Mouse (Mus musculus) mature B cell (primary cell): ENCODE data around the gene Apoe.

Source experiments
- in situ Hi-C: fragments of 300-500 bp; cut with MboI; formaldehyde crosslinking; loops from 2 replicates; pipeline ENCODE4 v1.14.3; 2019

Apoe gene

DNA sequence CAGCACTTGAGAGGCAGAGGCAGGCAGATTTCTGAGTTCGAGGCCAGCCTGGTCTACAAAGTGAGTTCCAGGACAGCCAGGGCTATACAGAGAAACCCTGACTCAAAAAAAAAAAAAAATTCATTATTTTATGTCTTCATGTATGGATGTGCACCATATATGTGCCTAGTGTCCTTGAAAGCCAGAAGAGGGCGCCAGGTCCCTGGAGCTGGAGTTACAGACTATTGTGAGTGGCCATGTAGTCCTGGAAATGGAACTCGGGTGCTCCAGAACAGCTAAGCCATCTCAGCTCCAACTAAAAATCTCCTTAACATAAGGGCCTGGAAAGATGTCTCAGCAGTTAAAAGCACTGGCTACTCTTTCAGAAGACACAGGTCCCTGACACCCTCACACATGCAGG, 32.2 kb downstream of the Apoe start:
- in situ Hi-C loops, result loop anchor here (5.0 kb wide), 1 partner anchor 46 kb away; no protein-coding TSS in a partner anchor

DNA sequence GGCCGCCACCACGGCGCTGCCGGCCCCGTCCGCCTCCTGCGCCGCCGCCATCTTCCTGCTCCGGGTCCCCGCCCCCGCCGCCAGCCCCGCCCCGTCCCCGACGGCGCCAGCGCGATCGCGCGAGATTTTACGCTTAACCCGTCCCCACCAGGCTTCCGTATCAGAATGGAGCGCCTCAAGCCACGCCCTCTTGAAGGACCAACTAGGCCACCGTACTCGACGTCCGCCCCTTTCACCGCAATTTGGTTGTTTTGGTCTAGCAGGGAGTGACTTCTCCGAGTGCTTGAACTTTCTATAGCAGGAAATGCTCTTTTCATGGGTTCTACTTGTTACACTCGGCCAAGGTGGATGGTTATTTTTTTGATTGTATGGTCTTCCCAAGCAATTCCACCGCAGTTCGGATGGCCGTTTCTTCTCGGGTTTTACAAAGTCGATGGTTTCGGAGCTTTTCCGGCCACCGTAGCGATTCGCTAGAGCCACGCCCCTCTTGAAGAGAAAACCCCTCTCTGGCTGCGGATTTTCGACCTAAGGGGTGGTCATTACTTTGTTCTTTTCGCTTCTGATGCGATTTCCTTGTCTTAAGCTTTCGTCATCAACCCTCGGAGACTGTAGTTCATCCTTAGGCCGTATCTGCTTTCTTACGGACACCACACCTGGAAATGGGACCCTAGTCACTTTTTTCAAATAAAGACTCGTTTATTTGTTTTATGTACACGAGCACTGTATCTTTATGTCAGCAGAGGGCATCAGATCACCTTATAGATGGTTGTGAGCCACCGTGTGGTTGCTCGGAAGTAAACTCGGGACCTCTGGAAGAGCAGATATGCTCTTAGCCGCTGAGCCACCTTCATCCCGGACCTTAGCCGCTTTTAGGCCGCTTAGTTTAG, 33.8 kb downstream of the Apoe start, which contains the start of gene Clptm1:
Gene Clptm1 (minus strand): TSS at position 79 of the 887 bp plus-strand sequence.
- in situ Hi-C loops, result loop anchor here (5.0 kb wide), 2 partner anchors 47 to 48 kb away; no protein-coding TSS in a partner anchor

DNA sequence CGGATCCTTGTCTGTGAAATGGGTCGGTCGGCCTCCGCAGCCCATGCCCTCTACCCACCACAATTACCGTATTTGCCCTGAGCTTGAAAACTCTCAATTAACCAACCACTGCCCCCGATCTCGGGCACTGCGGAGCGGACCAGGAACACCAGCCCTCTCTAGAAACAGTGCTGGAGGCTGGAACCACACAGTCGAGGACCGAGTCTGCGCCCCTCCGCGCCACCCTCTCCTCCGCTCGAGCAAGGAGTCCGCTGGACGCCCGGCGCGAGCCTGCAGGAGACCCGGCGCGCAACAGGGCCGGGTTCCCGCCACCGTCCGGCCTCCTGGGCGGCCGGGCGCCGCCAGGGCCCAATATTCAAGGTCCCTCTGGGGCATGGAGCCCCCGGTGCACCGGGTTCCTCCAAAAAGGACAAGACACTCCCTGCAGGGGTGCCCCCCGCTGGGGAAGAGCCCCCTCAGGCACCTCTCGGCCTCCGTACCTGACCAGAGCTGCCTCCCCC, 34.5 kb downstream of the Apoe start:
- in situ Hi-C loops, result loop anchor here (5.0 kb wide), 1 partner anchor 47 kb away; no protein-coding TSS in a partner anchor

DNA sequence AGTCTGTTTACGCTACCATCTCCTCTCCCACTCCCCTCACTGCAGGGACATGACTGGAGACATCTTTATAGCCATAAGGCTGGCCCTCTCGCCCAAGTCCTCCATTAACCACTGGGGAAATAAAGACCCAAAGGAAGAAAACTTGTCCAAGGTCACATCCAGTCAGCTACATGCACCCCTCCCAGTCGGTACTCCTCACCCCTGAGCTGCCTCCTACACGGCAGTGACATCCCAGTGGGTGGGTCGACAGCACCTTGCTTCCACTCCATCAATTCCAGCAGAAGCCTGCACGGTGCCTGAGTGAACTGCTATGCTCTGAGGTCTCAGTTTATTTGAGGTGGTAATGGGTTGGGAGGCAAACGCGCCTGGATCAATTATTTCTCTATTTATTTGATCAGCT, 35.0 kb downstream of the Apoe start:
- in situ Hi-C loops, result loop anchor here (5.0 kb wide), 1 partner anchor 47 kb away; no protein-coding TSS in a partner anchor

DNA sequence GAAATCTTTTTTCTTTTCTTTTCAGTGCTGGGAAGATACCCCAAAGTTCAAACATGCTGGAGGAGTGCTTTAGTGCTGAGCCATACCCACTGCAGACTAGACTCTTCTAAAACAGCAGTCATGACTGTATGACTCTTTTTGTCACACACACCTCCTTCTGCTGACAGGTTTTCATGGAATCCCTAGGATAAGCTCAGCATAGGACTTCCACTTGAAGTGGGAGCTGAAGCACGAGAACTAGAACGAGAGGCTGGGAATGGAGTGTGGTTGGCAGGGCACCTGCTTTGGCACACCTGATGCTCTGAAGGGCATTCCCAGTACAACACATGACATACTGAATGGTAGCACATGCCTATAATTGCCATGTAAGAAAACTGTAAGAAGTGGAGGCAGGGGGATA, 46.4 kb downstream of the Apoe start:
- in situ Hi-C loops, result no loop called here

DNA sequence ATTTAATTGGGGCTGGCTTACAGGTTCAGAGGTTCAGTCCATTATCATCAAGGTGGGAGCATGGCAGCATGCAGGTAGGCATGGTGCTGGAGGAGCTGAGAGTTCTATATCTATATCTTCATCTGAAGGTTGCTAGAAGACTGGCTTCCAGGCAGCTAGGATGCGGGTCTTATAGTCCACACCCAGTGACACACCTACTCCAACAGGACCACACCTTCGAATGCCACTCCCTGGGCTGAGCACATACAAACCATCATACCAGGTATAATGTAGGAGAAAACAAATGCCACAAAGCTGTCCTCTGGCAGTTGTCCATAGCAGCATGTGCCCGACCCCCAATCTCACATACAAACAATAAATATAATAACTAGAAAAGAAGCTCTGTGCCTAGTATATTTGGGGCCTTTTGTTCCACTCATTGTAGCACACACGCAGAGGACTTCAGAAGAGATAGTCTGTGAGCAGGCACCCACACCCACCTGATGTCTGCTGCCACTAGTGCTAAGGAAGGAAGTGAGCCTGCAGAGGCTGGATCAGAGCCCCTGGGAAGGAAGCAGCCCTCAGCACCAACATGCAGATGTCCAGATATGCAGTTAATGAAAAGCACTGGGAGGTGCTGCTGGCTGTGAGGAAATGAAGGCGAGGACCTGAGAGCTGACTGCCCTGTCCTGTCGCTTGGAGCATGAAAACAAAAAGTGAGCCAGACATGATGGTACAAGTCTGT, 47.8 kb downstream of the Apoe start:
- in situ Hi-C loops, result no loop called here
